Mouse (Mus musculus) ZHBTc4 (cell line): ENCODE measurements around the gene Lamc3.

Experiments
- DNase-seq: peaks from one replicate; pipeline ENCODE4 v3.0.0-alpha.2; 2011; ENCODE audit warnings: low read depth, low spot score

The Lamc3 gene

GRCm38 (mm10) chr2:31934551-31934950, 47.5 kb downstream of the Lamc3 start:
- peak; percentile 61 for DNase-seq

- no peak for DNase-seq
These were observed 48.0 kb downstream of the Lamc3 start for GRCm38 (mm10) chr2:31935054-31935453.

DNA sequence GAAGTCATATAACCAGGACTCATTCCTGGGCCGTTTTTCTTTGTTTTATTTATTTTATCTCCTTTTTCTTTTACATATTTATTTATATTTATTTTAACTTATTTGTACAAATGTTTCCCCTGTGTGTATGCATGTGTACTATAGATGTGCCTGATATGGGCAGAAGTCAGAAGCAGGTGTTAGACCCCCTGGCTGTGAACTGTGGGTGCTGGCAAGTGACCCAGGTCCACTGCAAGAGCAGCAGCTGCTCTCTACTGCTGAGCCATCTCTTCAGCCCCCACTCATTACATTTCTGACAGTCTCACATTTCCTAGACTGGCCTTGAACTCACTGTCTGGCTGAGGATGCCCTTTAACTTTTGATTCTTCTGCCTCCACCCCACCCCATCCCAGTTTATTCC, 51.2 kb downstream of the Lamc3 start:
- DNase-seq = no peak

GRCm38 (mm10) chr2:31943011-31943410, 55.9 kb downstream of the Lamc3 start:
- no peak for DNase-seq

- DNase-seq = no peak
These were observed 58.5 kb downstream of the Lamc3 start for GRCm38 (mm10) chr2:31945580-31945979.

GRCm38 (mm10) chr2:31948392-31948791, 61.3 kb downstream of the Lamc3 start:
- no peak for DNase-seq

DNA sequence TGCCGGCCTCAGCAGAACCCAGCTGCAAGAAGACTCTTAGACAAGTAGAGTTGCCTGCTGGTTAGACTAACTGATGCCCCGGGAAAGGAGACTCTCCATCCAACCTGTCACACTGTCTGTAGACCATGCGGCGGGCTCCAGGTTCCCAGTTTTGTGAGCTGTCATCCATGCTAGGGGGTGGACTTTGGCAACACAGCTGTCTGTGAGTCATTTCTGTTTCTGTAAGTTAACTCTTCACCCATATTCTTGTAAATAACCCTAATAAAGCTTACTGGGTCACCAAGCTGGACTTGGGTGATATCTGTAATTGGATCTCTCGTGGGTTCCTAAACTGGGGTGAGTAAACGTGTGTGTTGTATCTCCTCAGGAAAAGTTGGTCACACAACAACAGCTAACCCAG, 61.7 kb downstream of the Lamc3 start:
- no peak for DNase-seq

GRCm38 (mm10) chr2:31950058-31950871, 63.2 kb downstream of the Lamc3 start, which contains the start of gene Aif1l:
TSS of gene Aif1l (plus strand) at chr2:31950139.
- peak; percentile 72 for DNase-seq

GRCm38 (mm10) chr2:31950966-31951365, 63.9 kb downstream of the Lamc3 start:
- DNase-seq = no peak

DNA sequence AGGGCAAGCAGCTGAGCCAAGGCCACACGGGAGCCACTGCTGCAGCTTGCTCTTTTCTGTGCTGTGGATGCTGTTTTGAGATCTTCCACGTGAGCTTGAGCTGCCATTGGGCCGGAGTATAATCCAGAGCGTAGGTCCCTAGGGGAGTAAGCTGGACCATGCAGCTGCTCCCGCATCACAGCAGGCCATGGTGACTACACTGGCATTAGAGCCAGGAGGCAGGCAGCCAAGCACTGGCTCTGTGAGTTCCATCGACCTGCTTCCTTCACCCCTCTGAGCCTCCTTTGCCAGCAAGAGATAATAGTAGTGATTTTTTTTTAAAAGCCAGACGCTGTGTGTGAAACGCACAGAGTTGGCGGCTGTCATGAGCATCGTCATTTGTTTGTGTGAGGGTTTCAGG, 65.1 kb downstream of the Lamc3 start:
- no peak for DNase-seq

GRCm38 (mm10) chr2:31952725-31953124, 65.6 kb downstream of the Lamc3 start:
- DNase-seq = no peak

DNA sequence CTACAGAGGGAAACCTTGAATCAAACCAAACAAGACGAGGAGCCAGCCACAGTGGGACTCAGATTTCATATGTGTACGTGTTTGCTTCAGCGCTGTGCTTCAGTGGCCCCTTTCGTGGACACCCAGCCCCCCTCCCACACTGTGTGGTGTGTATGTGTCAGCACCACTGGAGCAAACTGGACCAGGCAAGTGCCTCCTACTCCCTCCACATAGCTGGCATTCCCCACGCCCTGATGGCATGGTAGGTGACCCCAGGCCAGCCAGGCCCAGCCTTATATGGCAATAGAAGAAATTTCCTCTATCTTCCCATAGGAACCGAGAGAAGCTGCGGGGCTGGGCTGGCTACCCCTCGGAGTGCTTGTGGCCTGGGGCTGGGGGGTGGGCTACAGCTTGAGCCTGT, 66.6 kb downstream of the Lamc3 start:
- no peak for DNase-seq

- DNase-seq = no peak
These were observed 67.7 kb downstream of the Lamc3 start for GRCm38 (mm10) chr2:31954779-31955181.

GRCm38 (mm10) chr2:31955686-31956085, 68.6 kb downstream of the Lamc3 start:
- DNase-seq = no peak

GRCm38 (mm10) chr2:31957211-31957610, 70.1 kb downstream of the Lamc3 start:
- peak; percentile 18 for DNase-seq

- no peak for DNase-seq
These were observed 73.9 kb downstream of the Lamc3 start for GRCm38 (mm10) chr2:31960986-31961385.

- peak; percentile 17 for DNase-seq
These were observed 74.7 kb downstream of the Lamc3 start for GRCm38 (mm10) chr2:31961791-31962222.

DNA sequence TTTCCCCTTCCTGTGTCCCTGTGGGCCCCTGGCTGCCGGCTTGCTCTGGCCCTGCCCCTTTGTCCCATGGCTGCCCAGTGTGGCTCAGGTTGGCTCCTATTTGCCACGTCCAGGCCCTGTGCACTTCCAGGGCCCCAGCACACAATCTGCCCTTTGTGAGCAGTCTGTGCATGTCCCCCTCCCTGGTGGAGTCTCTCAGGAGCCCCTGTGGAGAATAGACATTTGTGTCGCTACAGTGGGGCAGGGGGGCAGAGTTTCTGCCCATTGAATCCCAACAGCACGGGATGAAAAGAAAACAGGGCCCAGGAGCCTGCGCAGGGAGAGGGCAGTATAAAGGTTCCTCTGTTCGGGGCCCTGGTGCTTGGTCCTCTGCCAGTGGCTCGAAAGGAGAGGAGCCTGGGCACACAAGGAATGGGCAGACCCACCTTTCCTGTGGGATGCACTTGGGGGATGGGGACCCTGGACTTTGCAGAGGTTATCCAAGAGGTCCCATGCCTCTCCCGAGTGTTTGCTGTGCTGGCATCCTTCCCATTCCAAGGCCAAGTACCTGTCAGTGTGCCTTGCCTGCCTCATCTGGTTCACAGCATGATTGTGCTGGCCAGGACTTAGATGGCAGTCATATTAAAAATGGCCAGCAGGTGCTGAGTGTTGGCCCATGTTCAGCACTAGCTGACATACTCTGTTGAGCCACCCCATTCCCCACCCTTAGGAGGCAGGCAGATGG, 75.6 kb downstream of the Lamc3 start:
- DNase-seq = peak; percentile 14

- no peak for DNase-seq
These were observed 76.4 kb downstream of the Lamc3 start for GRCm38 (mm10) chr2:31963491-31963890.

DNA sequence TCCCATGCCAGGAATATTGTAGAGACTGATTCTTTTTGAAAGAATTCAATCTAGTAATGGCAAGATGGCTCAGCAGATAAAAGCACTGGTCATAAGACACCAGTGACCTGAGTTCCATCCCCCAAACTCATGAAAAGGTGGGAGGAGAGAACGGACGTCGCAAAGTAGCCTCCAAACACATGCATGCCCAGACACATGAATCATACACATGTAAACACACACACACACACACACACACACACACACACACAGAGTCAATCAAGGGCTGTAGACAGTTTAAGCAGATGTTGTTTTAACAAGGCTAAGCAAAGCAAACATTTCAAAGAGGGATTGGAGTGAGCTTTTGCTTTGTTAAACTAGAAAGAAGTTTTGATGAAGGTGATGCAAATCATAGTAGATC, 77.1 kb downstream of the Lamc3 start:
- no peak for DNase-seq

DNA sequence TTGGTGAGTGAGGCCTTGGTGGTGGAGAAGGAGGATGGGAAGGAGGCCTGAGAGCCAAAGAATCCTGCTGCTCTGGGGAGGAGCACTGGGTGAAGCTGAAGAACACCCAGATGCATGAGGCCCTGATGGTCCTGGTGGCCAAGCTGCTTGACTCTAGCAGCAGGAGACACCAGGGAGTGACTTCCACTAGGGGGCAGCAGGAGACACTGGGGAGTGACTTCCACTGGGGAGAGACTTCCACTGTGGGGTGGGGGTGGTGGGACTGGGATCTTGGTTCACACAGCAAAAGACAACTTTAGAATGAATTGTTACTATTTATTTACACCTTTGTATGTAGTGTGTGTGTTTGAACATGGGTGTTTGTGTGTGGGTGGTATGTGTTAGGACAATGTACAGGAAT, 78.0 kb downstream of the Lamc3 start:
- peak; percentile 67 for DNase-seq

- no peak for DNase-seq
These were observed 79.7 kb downstream of the Lamc3 start for GRCm38 (mm10) chr2:31966801-31967200.

- DNase-seq = no peak
These were observed 85.5 kb downstream of the Lamc3 start for GRCm38 (mm10) chr2:31972589-31972988.
